Mouse (Mus musculus) CH12.LX (cell line): ENCODE measurements around the gene Fgfr4. TPM values are rescaled to one million over a fixed set of nuclear protein-coding genes. Genes with fewer than 3 reads are reported as not detected.

Source experiments
- DNase-seq: peaks from one replicate; pipeline ENCODE4 v3.0.0-alpha.2; 2013; ENCODE audit errors: extremely low read depth
- H3K27ac ChIP-seq: 2 replicates; pipeline ENCODE4 v1.5.1; 2012; ENCODE audit warnings: low read depth, mild to moderate bottlenecking, control low read depth, moderate library complexity; ENCODE audit not compliant: insufficient read depth
- H3K27me3 ChIP-seq: replicated peaks from 2 replicates; pipeline ENCODE3; 2012; ENCODE audit warnings: inconsistent platforms
- H3K36me3 ChIP-seq, 2 experiments: replicated peaks in 1 of 2; 2 replicates each; pipeline versions ENCODE3 to v1.6.1; 2012; ENCODE audit warnings: inconsistent platforms in 1 of 2, low read length in 1 of 2, mild to moderate bottlenecking in 1 of 2, mixed read lengths in 1 of 2, moderate library complexity in 1 of 2; ENCODE audit not compliant: control insufficient read depth in 1 of 2, insufficient read depth in 1 of 2
- H3K4me1 ChIP-seq, 2 experiments: 2 replicates each; pipeline ENCODE4 v1.6.1; 2012; ENCODE audit warnings: inconsistent platforms in 1 of 2, moderate library complexity in 1 of 2; ENCODE audit not compliant: insufficient read depth in 2 of 2, control insufficient read depth in 1 of 2
- H3K4me2 ChIP-seq: 2 replicates; pipeline ENCODE4 v1.6.1; 2012; ENCODE audit warnings: low read depth, mild to moderate bottlenecking, control low read depth; ENCODE audit not compliant: poor library complexity, insufficient read depth, severe bottlenecking
- H3K4me3 ChIP-seq, 3 experiments: fragments of 150-350 bp in 1 of 3; sonication (generic) in 1 of 3; replicated peaks in 1 of 3; 2 replicates each; pipeline versions ENCODE3 to v1.5.1; 2011 to 2012; ENCODE audit warnings: low read depth in 2 of 3, low read length in 2 of 3, mild to moderate bottlenecking in 2 of 3, moderate library complexity in 2 of 3, control low read depth in 1 of 3, improper control_type of control experiment in 1 of 3, inconsistent platforms in 1 of 3, mixed read lengths in 1 of 3; ENCODE audit not compliant: poor library complexity in 1 of 3
- H3K79me2 ChIP-seq: replicated peaks from 2 replicates; pipeline ENCODE4 v1.6.1; 2012; ENCODE audit warnings: mild to moderate bottlenecking, moderate library complexity; ENCODE audit not compliant: control insufficient read depth, poor library complexity, insufficient read depth, severe bottlenecking; ENCODE audit errors: extremely low read depth
- H3K9ac ChIP-seq: 2 replicates; pipeline ENCODE4 v1.6.1; 2012; ENCODE audit warnings: low read depth, mild to moderate bottlenecking, control low read depth, moderate library complexity; ENCODE audit not compliant: insufficient read depth
- H3K9me3 ChIP-seq: replicated peaks from 2 replicates; pipeline ENCODE3; 2012; ENCODE audit warnings: low read length, inconsistent platforms, mixed read lengths
- CHD1 ChIP-seq: IDR thresholded peaks from 2 replicates; pipeline ENCODE4 v1.6.1; 2012; ENCODE audit warnings: low read depth, low read length, improper control_type of control experiment, inconsistent platforms
- E2F4 ChIP-seq: IDR thresholded peaks from 2 replicates; pipeline ENCODE4 v1.6.1; 2011; ENCODE audit warnings: low read depth, low read length, improper control_type of control experiment; ENCODE audit not compliant: insufficient replicate concordance
- ELF1 ChIP-seq: IDR thresholded peaks from 2 replicates; pipeline ENCODE4 v1.6.1; 2014; ENCODE audit warnings: low read depth, mild to moderate bottlenecking, inconsistent platforms, low read length, improper control_type of control experiment
- ETS1 ChIP-seq: conservative IDR thresholded peaks from 2 replicates; pipeline ENCODE4 v1.6.1; 2012; ENCODE audit warnings: low read depth, mild to moderate bottlenecking, inconsistent platforms, low read length, improper control_type of control experiment, moderate library complexity
- GABPA ChIP-seq: IDR thresholded peaks from 2 replicates; pipeline ENCODE4 v1.6.1; 2012; ENCODE audit warnings: low read depth, low read length, improper control_type of control experiment, inconsistent platforms; ENCODE audit not compliant: insufficient replicate concordance
- MAFK ChIP-seq: IDR thresholded peaks from 2 replicates; pipeline ENCODE4 v1.6.1; 2011; ENCODE audit warnings: low read length, improper control_type of control experiment; ENCODE audit not compliant: insufficient replicate concordance
- MAZ ChIP-seq: IDR thresholded peaks from 2 replicates; pipeline ENCODE4 v1.6.1; 2012; ENCODE audit warnings: low read depth, mild to moderate bottlenecking, inconsistent platforms, low read length, improper control_type of control experiment, moderate library complexity
- MEF2A ChIP-seq: IDR thresholded peaks from 2 replicates; pipeline ENCODE4 v1.6.1; 2014; ENCODE audit warnings: low read depth, mild to moderate bottlenecking, inconsistent platforms, low read length, improper control_type of control experiment, borderline replicate concordance
- MXI1 ChIP-seq: IDR thresholded peaks from 2 replicates; pipeline ENCODE4 v1.6.1; 2011; ENCODE audit warnings: mild to moderate bottlenecking, low read depth, low read length, improper control_type of control experiment
- MYC ChIP-seq: IDR thresholded peaks from 2 replicates; pipeline ENCODE4 v1.6.1; 2011; ENCODE audit warnings: low read depth, mild to moderate bottlenecking, improper control_type of control experiment, low read length
- NELFE ChIP-seq: IDR thresholded peaks from 2 replicates; pipeline ENCODE4 v1.6.1; 2011; ENCODE audit warnings: low read depth, low read length, improper control_type of control experiment
- POLR2A ChIP-seq: IDR thresholded peaks from 2 replicates; pipeline ENCODE4 v1.6.1; 2011; ENCODE audit warnings: low read depth, mild to moderate bottlenecking, improper control_type of control experiment, low read length
- POLR2AphosphoS2 ChIP-seq: IDR thresholded peaks from 2 replicates; pipeline ENCODE4 v1.6.1; 2011; ENCODE audit warnings: low read depth, low read length, improper control_type of control experiment
- RCOR1 ChIP-seq: conservative IDR thresholded peaks from 2 replicates; pipeline ENCODE4 v1.6.1; 2012; ENCODE audit warnings: low read depth, mild to moderate bottlenecking, inconsistent platforms, low read length, improper control_type of control experiment
- TCF12 ChIP-seq: IDR thresholded peaks from 2 replicates; pipeline ENCODE4 v1.6.1; 2014; ENCODE audit warnings: low read depth, mild to moderate bottlenecking, inconsistent platforms, low read length, improper control_type of control experiment
- UBTF ChIP-seq: IDR thresholded peaks from 2 replicates; pipeline ENCODE4 v1.6.1; 2012; ENCODE audit warnings: low read depth, mild to moderate bottlenecking, inconsistent platforms, low read length, improper control_type of control experiment, moderate library complexity
- USF1 ChIP-seq: IDR thresholded peaks from 2 replicates; pipeline ENCODE4 v1.6.1; 2014; ENCODE audit warnings: low read depth, mild to moderate bottlenecking, inconsistent platforms, low read length, improper control_type of control experiment
- USF2 ChIP-seq: conservative IDR thresholded peaks from 2 replicates; pipeline ENCODE4 v1.6.1; 2011; ENCODE audit warnings: low read depth, low read length, improper control_type of control experiment
- ZC3H11A ChIP-seq: IDR thresholded peaks from 2 replicates; pipeline ENCODE4 v1.6.1; 2012; ENCODE audit warnings: low read depth, mild to moderate bottlenecking, inconsistent platforms, low read length, improper control_type of control experiment
- ZNF384 ChIP-seq: IDR thresholded peaks from 2 replicates; pipeline ENCODE4 v1.6.1; 2012; ENCODE audit warnings: low read depth, low read length, improper control_type of control experiment, inconsistent platforms
- dilution Hi-C: fragments of 300-500 bp; cut with MboI; formaldehyde crosslinking; loops from 2 replicates; pipeline ENCODE4 v1.14.3; 2020; ENCODE audit warnings: low sequenced_read_pairs; ENCODE audit not compliant: extremely low pct_unique_long_range_greater_than_20kb, extremely low pct_ligation_motif_present
- in situ Hi-C: fragments of 300-500 bp; cut with MboI; formaldehyde crosslinking; loops from 3 replicates; pipeline ENCODE4 v1.14.3; 2019; ENCODE audit warnings: low sequenced_read_pairs, low pct_ligation_motif_present, low pct_unique_long_range_greater_than_20kb, mixed read lengths
- polyA plus RNA-seq: library from polyadenylated mRNA; unstranded; fragments of >175 nt; gene quantifications from 2 replicates; pipeline ENCODE4 v1.2.1, GENCODE M21; 2012; ENCODE audit warnings: low read depth; ENCODE audit not compliant: insufficient read length
- total RNA-seq, 2 experiments: library from RNA; depleted of rRNA; stranded (reverse); fragments of 300-350 nt in 1 of 2; fragments of >200 nt in 1 of 2; gene quantifications; 2 replicates each; pipeline ENCODE4 v1.2.3; 2012 to 2014

Gene Fgfr4
- total and polyA plus RNA-seq, 3 experiments = not detected

GRCm38 (mm10) chr13:55114375-55114774 is 38.1 kb upstream of the Fgfr4 start:
- no peak for TF ChIP-seq POLR2AphosphoS2
- TF ChIP-seq MYC = no peak
- no peak for TF ChIP-seq GABPA
- TF ChIP-seq USF2 = no peak
- TF ChIP-seq ELF1 = no peak
- no peak for TF ChIP-seq E2F4
- no peak for TF ChIP-seq USF1
- no peak for TF ChIP-seq RCOR1
- no peak for TF ChIP-seq NELFE
- no peak for TF ChIP-seq POLR2A
- no peak for TF ChIP-seq TCF12
- TF ChIP-seq CHD1 = no peak
- no peak for TF ChIP-seq MXI1
- TF ChIP-seq ETS1 = no peak
- no peak for TF ChIP-seq MEF2A
- TF ChIP-seq UBTF = no peak
- TF ChIP-seq MAZ = no peak
- TF ChIP-seq ZC3H11A = no peak
- TF ChIP-seq ZNF384 = no peak
- no peaks in the 10 kb centered on the region for H3K9me3 ChIP-seq
- no peak overlapping the region for H3K27ac ChIP-seq
- dilution Hi-C loops (no loop called here), in situ Hi-C loops (no loop called here)
- no peaks in the 10 kb centered on the region for H3K79me2 ChIP-seq
- H3K4me2 ChIP-seq = no peak overlapping the region
- H3K9ac ChIP-seq = no peak overlapping the region
- no peaks in the 10 kb centered on the region for H3K27me3 ChIP-seq
- no peak overlapping the region for H3K4me3 ChIP-seq
- H3K36me3 ChIP-seq = peaks cover 52 to 84% of the 10 kb centered on the region in 2 experiments
- H3K4me1 ChIP-seq = peaks cover 4 to 8% of the 10 kb centered on the region in 2 experiments; a peak in 2 of 4 replicates
- DNase-seq = no peak

DNA sequence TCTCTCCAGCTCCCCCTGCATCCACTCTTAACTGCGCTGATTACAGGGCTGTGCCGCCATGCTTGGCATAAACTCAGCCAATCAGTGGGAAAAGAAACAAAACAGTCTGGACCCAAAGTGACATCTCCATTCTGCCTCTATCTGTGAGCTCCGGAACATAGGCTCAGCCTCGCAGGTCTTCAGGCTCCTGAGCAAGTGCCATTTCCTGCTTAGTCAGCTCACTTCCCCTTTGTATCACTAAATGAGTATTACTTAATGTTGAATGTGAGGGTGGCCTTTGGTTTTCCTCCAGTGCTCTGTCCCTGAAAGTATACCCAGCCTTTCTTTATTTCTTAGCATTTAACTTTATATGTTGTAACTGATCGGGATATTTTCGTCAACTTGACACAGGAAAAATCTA is 27.5 kb upstream of the Fgfr4 start:
- Histone ChIP-seq H3K79me2 (no peaks in the 10 kb centered on the region), H3K27ac (no peak overlapping the region), H3K9ac (no peak overlapping the region), H3K4me2 (no peak overlapping the region), H3K4me3 (no peak overlapping the region), H3K9me3 (no peaks in the 10 kb centered on the region), H3K36me3 (peaks cover 34 to 80% of the 10 kb centered on the region in 2 experiments), H3K4me1 (peaks cover 0 to 8% of the 10 kb centered on the region in 2 experiments; a peak in 2 of 4 replicates), H3K27me3 (no peaks in the 10 kb centered on the region)
- dilution Hi-C loops = no loop called here
- DNase-seq = peak; percentile 54
- in situ Hi-C loops = no loop called here
- TF ChIP-seq MAFK (0 out of 2 replicates have a peak, but pooled peaks have one; percentile 17), MEF2A (no peak)
